Mouse (Mus musculus) hindbrain, embryonic 10.5 days (tissue): Measurements from ENCODE around the gene Acot4. TPM values are rescaled to one million over a fixed set of nuclear protein-coding genes. Genes with fewer than 3 reads are reported as not detected.
A peak's percentile ranks its signal among the peaks of the same experiment; 100 is the strongest.
"Not testable (repeated sequence)": the region's sequence is repeated elsewhere in the genome, so short reads cannot be mapped to it uniquely, and the experiment has no call there.

Source experiments
- DNase-seq: peaks from one replicate; pipeline ENCODE4 v3.0.0-alpha.2; 2017; ENCODE audit warnings: low spot score
- H3K27ac ChIP-seq: fragments of 300-500 bp; sonication (generic); 2 replicates; pipeline ENCODE4 v1.5.1; 2016; ENCODE audit warnings: mild to moderate bottlenecking, moderate library complexity
- H3K27me3 ChIP-seq: fragments of 300-500 bp; sonication (generic); 2 replicates; pipeline ENCODE4 v1.6.1; 2016; ENCODE audit warnings: mild to moderate bottlenecking; ENCODE audit not compliant: poor library complexity, insufficient read depth, severe bottlenecking
- H3K36me3 ChIP-seq: fragments of 300-500 bp; sonication (generic); 2 replicates; pipeline ENCODE4 v1.6.1; 2016; ENCODE audit warnings: mild to moderate bottlenecking, moderate library complexity
- H3K4me1 ChIP-seq: fragments of 300-500 bp; sonication (generic); replicated peaks from 2 replicates; pipeline ENCODE4 v1.6.1; 2016; ENCODE audit warnings: mild to moderate bottlenecking
- H3K4me3 ChIP-seq: fragments of 300-500 bp; sonication (generic); 2 replicates; pipeline ENCODE4 v1.5.1; 2016; ENCODE audit warnings: mild to moderate bottlenecking, moderate library complexity
- H3K9me3 ChIP-seq: fragments of 300-500 bp; sonication (generic); 2 replicates; pipeline ENCODE4 v1.6.1; 2016; ENCODE audit warnings: mild to moderate bottlenecking, moderate library complexity
- WGBS: fragments of 180-500 bp; shearing (Covaris S2); methylation state at CpG from one replicate; pipeline ENCODE4 v1.1.7; 2016; 5-methylcytosine and 5-hydroxymethylcytosine counted together
- polyA plus RNA-seq: library from polyadenylated mRNA; unstranded; fragments of >200 nt; fragmentation: Nextera tagmentation; extraction: Ambion mirVana; gene quantifications from 2 replicates; pipeline ENCODE4 v1.2.1, GENCODE M21; 2016

Gene Acot4
- polyA plus RNA-seq = 0.08 and 0.14 TPM in 2 replicates

DNA sequence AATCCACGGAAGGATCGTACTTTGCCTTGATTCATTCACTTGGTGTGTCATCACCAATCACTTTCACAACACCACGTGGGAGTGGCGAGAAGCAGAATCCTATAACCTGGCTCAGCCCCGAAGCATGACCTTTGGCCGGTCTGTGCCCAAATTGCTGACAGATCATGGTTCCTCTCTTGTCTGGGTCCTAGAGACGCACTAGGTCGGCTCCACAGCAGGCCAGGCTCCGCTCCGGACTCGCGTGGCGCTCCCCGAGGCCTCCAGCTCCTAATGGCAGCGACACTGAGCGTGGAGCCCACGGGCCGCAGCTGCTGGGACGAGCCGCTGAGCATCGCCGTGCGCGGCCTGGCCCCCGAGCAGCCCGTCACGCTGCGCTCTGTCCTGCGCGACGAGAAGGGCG, at the start of gene Acot4:
Gene Acot4, plus strand, starts transcription at position 139 of the 400 bp plus-strand sequence.
- not testable (repeated sequence) for H3K36me3 ChIP-seq, H3K4me1 ChIP-seq
- Histone ChIP-seq H3K27ac (peak within 1 kb of the TSS; percentile 73), H3K9me3 (peaks cover 13% of the 10 kb centered on the region; the same call in 1 of the 2 replicates), H3K4me3 (peak within 1 kb of the TSS; percentile 53), H3K27me3 (peaks cover 10% of the 10 kb centered on the region)
- WGBS = 9% methylated on average over 32 of the region's 32 CpGs
- peak; percentile 42 for DNase-seq

DNA sequence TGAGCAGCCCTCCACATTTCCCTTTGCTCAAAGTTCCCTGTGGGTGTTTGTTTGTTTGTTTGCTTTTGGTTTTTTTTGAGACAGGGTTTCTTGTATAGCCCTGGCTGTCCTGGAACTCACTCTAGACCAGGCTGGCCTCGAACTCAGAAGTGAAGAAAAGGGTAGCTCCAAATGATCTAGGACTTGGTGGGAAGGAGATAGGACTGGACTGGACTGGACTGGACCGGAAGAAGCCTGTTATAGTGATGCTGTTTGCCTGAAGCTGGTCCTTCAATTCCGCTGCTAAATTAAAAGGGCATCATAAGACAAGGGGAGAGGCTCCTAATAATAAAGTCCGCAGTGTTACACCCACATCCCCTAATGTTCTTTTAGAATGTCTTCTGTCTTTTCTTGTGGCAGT, 49.7 kb upstream of the Acot4 start:
- H3K27ac ChIP-seq = peak overlapping the region; percentile 93
- H3K36me3 ChIP-seq = peaks cover 15% of the 10 kb centered on the region
- peaks cover 23% of the 10 kb centered on the region for H3K4me1 ChIP-seq
- DNase-seq = no peak
- H3K4me3 ChIP-seq = peak overlapping the region; percentile 64
- WGBS = 77% methylated on average over 4 of the region's 4 CpGs
- H3K9me3 ChIP-seq = 0 out of 2 replicates have a peak, but pooled peaks cover 5% of the 10 kb centered on the region
- H3K27me3 ChIP-seq = no peaks in the 10 kb centered on the region

DNA sequence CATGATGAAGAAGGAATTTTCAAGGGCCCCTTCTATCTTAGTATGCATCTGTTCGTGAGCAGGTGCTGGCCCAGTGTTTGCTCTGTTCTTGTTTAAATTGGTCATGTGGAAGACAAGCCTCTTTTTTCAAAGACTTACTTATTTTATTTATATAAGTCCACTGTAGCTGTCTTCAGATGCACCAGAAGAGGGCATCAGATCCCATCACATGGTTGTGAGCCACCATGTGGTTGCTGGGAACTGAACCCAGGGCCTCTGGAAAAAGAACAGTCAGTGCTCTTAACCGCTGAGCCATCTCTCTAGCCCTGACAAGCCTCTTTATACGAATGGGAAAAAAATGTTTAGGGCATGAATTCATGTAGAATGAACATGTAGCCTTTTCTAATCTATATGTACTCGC, 48.8 kb upstream of the Acot4 start:
- Histone ChIP-seq H3K27ac (no peak overlapping the region), H3K36me3 (peaks cover 24% of the 10 kb centered on the region), H3K9me3 (0 out of 2 replicates have a peak, but pooled peaks cover 5% of the 10 kb centered on the region), H3K27me3 (no peaks in the 10 kb centered on the region), H3K4me1 (peaks cover 23% of the 10 kb centered on the region), H3K4me3 (no peak overlapping the region)
- 96% methylated on average over 4 of the region's 4 CpGs for WGBS
- DNase-seq = no peak

DNA sequence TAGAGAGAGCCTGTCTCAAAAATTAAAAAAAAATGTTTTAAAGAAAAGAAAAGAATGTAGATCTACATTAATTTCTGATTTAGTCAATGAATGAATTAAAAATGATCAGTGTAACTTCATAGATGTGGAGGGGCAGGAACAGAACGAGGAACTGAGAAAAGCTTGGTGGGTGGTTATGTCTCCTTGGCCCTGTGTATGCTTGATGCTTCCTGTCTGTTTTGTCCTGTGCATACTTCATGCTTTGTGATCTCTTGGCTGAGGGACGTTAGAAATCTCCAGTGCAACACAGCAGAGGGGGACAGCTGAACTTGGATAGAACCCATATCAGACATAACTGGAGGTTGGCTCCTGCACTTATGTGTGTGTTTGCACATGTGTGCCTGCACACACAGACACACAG, 41.0 kb upstream of the Acot4 start:
- Histone ChIP-seq H3K36me3 (peaks cover 18% of the 10 kb centered on the region), H3K27ac (no peak overlapping the region), H3K27me3 (no peaks in the 10 kb centered on the region), H3K4me3 (no peak overlapping the region), H3K9me3 (peaks cover 5% of the 10 kb centered on the region; the same call in 1 of the 2 replicates), H3K4me1 (no peaks in the 10 kb centered on the region)
- WGBS = 77% methylated on average over 2 of the region's 2 CpGs
- no peak for DNase-seq

DNA sequence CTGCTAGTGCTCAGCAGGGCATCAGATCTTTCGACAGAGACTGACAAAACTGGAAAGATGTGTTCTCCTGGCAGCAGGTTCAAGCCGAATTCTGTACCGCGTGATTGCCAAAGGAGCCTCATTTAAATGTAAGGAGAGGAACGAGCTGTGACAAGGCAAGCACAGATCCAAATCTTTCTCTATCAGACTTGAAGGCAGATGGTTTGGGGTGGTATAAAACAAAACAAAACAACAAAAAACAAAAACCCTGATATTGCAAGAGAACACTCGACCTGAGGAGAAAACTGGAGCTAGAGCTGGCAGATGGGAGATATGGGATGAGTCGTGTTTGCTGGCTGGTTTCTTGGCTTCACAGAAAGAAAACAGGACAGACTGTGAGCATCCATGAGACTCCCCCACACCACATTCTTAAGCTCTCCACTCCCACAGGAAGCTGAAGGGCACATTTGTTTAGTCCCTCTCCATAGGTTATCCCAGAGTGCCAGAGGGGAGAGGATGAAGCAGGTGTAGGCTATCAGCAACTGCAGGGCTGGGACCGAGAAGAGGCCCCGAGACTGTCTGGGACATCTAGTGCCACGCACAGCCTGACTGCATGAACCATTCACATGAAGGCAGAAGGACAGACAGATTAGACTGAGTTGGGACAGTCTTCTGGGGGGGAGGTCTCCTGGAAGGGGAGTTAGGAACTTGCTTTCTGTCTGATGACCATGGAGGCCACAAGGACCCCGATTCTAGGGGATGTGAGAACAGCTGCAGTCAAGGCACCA, 39.7 kb upstream of the Acot4 start:
- Histone ChIP-seq H3K36me3 (peaks cover 10% of the 10 kb centered on the region), H3K4me3 (no peak overlapping the region), H3K9me3 (peaks cover 5% of the 10 kb centered on the region; the same call in 1 of the 2 replicates), H3K4me1 (no peaks in the 10 kb centered on the region), H3K27me3 (no peaks in the 10 kb centered on the region), H3K27ac (no peak overlapping the region)
- no peak for DNase-seq
- WGBS = 66% methylated on average over 11 of the region's 11 CpGs

DNA sequence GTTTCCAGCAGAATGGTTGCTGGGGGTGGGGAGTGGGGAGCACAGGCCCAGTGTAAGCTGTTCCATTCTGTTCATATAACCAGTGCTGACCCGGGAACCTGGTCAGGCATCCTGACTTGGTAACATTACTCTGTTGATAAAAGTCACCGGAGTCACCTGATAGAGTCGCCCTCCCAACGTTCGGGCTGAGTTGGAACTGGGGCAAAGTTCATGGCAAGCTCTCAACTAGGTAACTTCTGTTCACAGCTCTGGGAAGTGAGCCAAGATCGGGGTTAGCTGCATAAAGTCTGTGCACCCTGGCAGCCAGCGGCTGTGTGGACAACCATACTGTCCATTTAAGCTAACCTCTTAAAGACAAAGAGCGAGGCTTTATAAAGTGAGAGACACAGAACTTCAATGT, 38.9 kb upstream of the Acot4 start:
- not testable (repeated sequence) for H3K36me3 ChIP-seq, H3K27ac ChIP-seq, H3K27me3 ChIP-seq, H3K4me1 ChIP-seq, H3K4me3 ChIP-seq, H3K9me3 ChIP-seq, DNase-seq
- WGBS = 86% methylated on average over 8 of the region's 8 CpGs

GRCm38 (mm10) chr12:84000418-84000817, 37.8 kb upstream of the Acot4 start:
- Histone ChIP-seq H3K27ac (no peak overlapping the region), H3K4me3 (no peak overlapping the region), H3K9me3 (peaks cover 5% of the 10 kb centered on the region; the same call in 1 of the 2 replicates), H3K36me3 (no peaks in the 10 kb centered on the region; the same call in 1 of the 2 replicates), H3K27me3 (no peaks in the 10 kb centered on the region), H3K4me1 (no peaks in the 10 kb centered on the region)
- DNase-seq = no peak
- WGBS = 89% methylated on average over 3 of the region's 3 CpGs

DNA sequence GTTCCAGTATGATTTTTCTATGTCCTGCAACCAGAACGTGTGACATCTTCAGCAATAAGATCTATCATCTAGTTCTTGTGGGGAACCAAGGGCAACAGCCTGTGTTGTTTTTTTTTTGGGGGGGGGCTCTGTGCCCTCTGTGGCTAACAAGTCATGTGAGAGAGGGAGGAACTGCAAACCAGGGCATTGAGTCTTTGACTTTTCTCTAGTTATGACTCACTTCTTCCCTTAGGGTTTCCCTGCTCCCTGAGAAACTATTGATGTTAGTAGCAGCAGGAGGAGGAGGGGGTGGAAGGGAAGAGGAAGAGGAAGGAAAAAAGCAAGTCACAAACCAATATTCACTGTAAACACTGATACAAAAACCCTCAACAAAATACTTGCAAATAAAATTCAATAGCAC, 34.3 kb upstream of the Acot4 start:
- H3K9me3 ChIP-seq = peaks cover 5% of the 10 kb centered on the region; the same call in 1 of the 2 replicates
- 90% methylated on average over 1 of the region's 1 CpGs for WGBS
- H3K27me3 ChIP-seq = no peaks in the 10 kb centered on the region; the same call in 1 of the 2 replicates

GRCm38 (mm10) chr12:84008251-84008650, 29.9 kb upstream of the Acot4 start:
- WGBS = 89% methylated on average over 12 of the region's 12 CpGs
- H3K36me3 ChIP-seq = no peaks in the 10 kb centered on the region
- H3K4me3 ChIP-seq = no peak overlapping the region
- no peaks in the 10 kb centered on the region for H3K9me3 ChIP-seq
- H3K27me3 ChIP-seq = no peaks in the 10 kb centered on the region; the same call in 1 of the 2 replicates
- H3K27ac ChIP-seq = peak overlapping the region; percentile 85
- no peak for DNase-seq
- H3K4me1 ChIP-seq = peaks cover 48% of the 10 kb centered on the region

More for the DNA sequence above, 34.3 kb upstream of the Acot4 start:
- no peak overlapping the region for H3K27ac ChIP-seq
- DNase-seq = no peak
- no peak overlapping the region for H3K4me3 ChIP-seq
- H3K4me1 ChIP-seq = peaks cover 10% of the 10 kb centered on the region
- H3K36me3 ChIP-seq = no peaks in the 10 kb centered on the region

GRCm38 (mm10) chr12:84008729-84009128, 29.4 kb upstream of the Acot4 start:
- H3K27me3 ChIP-seq = no peaks in the 10 kb centered on the region; the same call in 1 of the 2 replicates
- no peak for DNase-seq
- H3K27ac ChIP-seq = peak overlapping the region; percentile 85
- H3K4me1 ChIP-seq = peaks cover 48% of the 10 kb centered on the region
- H3K9me3 ChIP-seq = no peaks in the 10 kb centered on the region
- 50% methylated on average over 8 of the region's 8 CpGs for WGBS
- peak overlapping the region; percentile 53 for H3K4me3 ChIP-seq
- no peaks in the 10 kb centered on the region for H3K36me3 ChIP-seq

DNA sequence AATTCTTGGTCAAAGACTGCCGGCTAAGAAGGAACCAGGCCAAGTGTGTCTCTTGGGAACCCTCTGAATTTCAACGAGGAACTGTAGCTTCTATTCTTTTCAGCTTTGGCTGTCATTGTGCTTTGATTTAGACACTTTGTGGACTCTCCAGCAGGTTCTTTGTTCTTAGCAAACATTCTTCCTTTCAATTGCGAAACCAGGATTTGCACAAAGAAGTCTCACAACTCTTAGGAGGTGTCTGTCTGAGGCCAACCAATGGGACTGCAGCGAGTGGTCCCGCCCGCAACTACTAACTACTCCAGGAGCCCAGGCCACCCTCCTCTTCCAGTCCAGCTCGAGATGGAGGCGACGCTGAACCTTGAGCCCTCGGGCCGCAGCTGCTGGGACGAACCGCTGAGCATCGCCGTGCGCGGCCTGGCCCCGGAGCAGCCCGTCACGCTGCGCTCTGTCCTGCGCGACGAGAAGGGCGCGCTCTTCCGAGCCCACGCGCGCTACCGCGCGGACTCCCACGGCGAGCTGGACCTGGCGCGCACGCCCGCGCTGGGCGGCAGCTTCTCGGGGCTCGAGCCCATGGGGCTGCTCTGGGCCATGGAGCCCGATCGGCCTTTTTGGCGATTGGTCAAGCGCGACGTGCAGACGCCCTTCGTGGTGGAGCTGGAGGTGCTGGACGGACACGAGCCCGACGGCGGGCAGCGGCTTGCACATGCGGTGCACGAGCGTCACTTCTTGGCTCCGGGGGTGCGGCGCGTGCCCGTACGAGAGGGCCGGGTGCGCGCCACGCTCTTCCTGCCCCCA, 28.8 kb upstream of the Acot4 start, which contains the start of gene Acot1:
Gene Acot1, plus strand, starts transcription at position 320 of the 795 bp plus-strand sequence.
- H3K27me3 ChIP-seq, H3K36me3 ChIP-seq, H3K9me3 ChIP-seq: not testable (repeated sequence)
- H3K27ac ChIP-seq = peak within 1 kb of the TSS; percentile 85
- H3K4me1 ChIP-seq = peaks cover 48% of the 10 kb centered on the region
- DNase-seq = peak; percentile 82
- 1% methylated on average over 63 of the region's 70 CpGs for WGBS
- peak within 1 kb of the TSS; percentile 53 for H3K4me3 ChIP-seq

DNA sequence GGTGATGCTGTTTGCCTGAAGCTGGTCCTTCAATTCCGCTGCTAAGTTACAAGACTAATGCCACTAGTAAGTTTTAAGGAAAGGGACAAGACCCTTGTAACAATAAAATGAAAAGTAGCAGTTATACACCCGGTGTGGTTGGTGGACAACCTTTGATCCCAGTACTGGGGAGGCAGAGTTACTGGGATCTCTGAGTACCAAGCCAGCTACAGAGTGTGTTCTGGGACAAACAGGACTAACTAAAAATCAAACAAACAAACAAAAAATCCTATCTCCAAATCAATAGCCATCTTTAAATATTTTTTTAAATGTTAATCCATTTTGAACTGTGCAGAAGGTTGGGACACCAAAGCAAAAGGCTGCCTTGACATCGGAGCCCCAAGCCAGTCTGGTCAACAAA, 28.0 kb upstream of the Acot4 start:
- WGBS = 81% methylated on average over 3 of the region's 3 CpGs
- no peak for DNase-seq
- H3K27ac ChIP-seq = peak overlapping the region; percentile 85

More for the DNA sequence above, 28.0 kb upstream of the Acot4 start:
- Histone ChIP-seq H3K4me1 (peaks cover 48% of the 10 kb centered on the region), H3K36me3 (peaks cover 8% of the 10 kb centered on the region), H3K9me3 (no peaks in the 10 kb centered on the region), H3K4me3 (peak overlapping the region; percentile 53), H3K27me3 (no peaks in the 10 kb centered on the region; the same call in 1 of the 2 replicates)
